Mouse (Mus musculus): ENCODE results near the gene Ifitm2. TPM values are rescaled to one million over a fixed set of nuclear protein-coding genes. Genes with fewer than 3 reads are reported as not detected.

Gene Ifitm2
- polyA plus RNA-seq, 2 experiments from 2014 or later = 94.1 to 101 TPM

Other genes starting within 250 kb of the Ifitm2 start
- under 1 TPM in 1 of 2 experiments, not detected in 1; 0.21 TPM for gene Cyp2e1, start 192.2 kb downstream of the Ifitm2 start, polyA plus RNA-seq (2017; shearing (Covaris generic))
- under 1 TPM; 0.33 to 0.38 TPM for gene Syce1, start 168.1 kb downstream of the Ifitm2 start, polyA plus RNA-seq (2017; shearing (Covaris generic))
- under 1 TPM; 0.13 to 0.23 TPM for gene Zfp941, start 133.8 kb downstream of the Ifitm2 start, polyA plus RNA-seq (2017; shearing (Covaris generic))
- gene Urah, start 121.0 kb downstream of the Ifitm2 start, polyA plus RNA-seq (2017; shearing (Covaris generic)) = not detected
- not detected for gene Scgb1c1, start 110.4 kb downstream of the Ifitm2 start, polyA plus RNA-seq (2017; shearing (Covaris generic))
- gene Odf3, start 108.2 kb downstream of the Ifitm2 start, polyA plus RNA-seq (2017; shearing (Covaris generic)) = not detected
- not detected for gene Gm45785, start 99.7 kb downstream of the Ifitm2 start, polyA plus RNA-seq (2017; shearing (Covaris generic))
- gene Ric8a, start 99.0 kb downstream of the Ifitm2 start, polyA plus RNA-seq (2017; shearing (Covaris generic)) = 10 to 100 TPM; 51.6 to 57.0 TPM
- gene Bet1l, start 98.4 kb downstream of the Ifitm2 start, polyA plus RNA-seq (2017; shearing (Covaris generic)) = 10 to 100 TPM; 33.1 to 48.2 TPM
- 100 to 1,000 TPM; 110 to 160 TPM for gene Psmd13, start 74.0 kb downstream of the Ifitm2 start, polyA plus RNA-seq (2017; shearing (Covaris generic))
- gene Sirt3, start 73.7 kb downstream of the Ifitm2 start, polyA plus RNA-seq (2017; shearing (Covaris generic)) = 1 to 10 TPM; 5.9 to 8.0 TPM
- not detected for gene Cox8b, start 55.5 kb downstream of the Ifitm2 start, polyA plus RNA-seq (2017; shearing (Covaris generic))
- gene Nlrp6, start 35.1 kb downstream of the Ifitm2 start, polyA plus RNA-seq (2017; shearing (Covaris generic)) = not detected
- 10 to 100 TPM; 15.2 to 15.6 TPM for gene Pgghg, start 14.6 kb downstream of the Ifitm2 start, polyA plus RNA-seq (2017; shearing (Covaris generic))
- gene Ifitm5, start 5.7 kb downstream of the Ifitm2 start, polyA plus RNA-seq (2017; shearing (Covaris generic)) = not detected
- not detected for gene Gm45717, start 50 bp downstream of the Ifitm2 start, polyA plus RNA-seq (2017; shearing (Covaris generic))
- gene Ifitm1, start 11.2 kb upstream of the Ifitm2 start, polyA plus RNA-seq (2017; shearing (Covaris generic)) = 1 to 10 TPM; 4.6 to 7.5 TPM
- 10 to 100 TPM; 17.0 to 23.4 TPM for gene Ifitm3, start 54.8 kb upstream of the Ifitm2 start, polyA plus RNA-seq (2017; shearing (Covaris generic))
- under 1 TPM; 0.70 to 0.92 TPM for gene Ifitm6, start 61.9 kb upstream of the Ifitm2 start, polyA plus RNA-seq (2017; shearing (Covaris generic))
- gene Gm17387, start 73.1 kb upstream of the Ifitm2 start, polyA plus RNA-seq (2017; shearing (Covaris generic)) = not detected
- 10 to 100 TPM in 1 of 2 experiments, 1 to 10 TPM in 1; 6.4 to 11.9 TPM for gene B4galnt4, start 105.1 kb upstream of the Ifitm2 start, polyA plus RNA-seq (2017; shearing (Covaris generic))
- 100 to 1,000 TPM; 365 to 380 TPM for gene Pkp3, start 122.2 kb upstream of the Ifitm2 start, polyA plus RNA-seq (2017; shearing (Covaris generic))
- 100 to 1,000 TPM; 163 to 179 TPM for gene Sigirr, start 144.6 kb upstream of the Ifitm2 start, polyA plus RNA-seq (2017; shearing (Covaris generic))
- gene Ano9, start 161.8 kb upstream of the Ifitm2 start, polyA plus RNA-seq (2017; shearing (Covaris generic)) = not detected
- 1 to 10 TPM; 5.2 to 5.3 TPM for gene Ptdss2, start 166.4 kb upstream of the Ifitm2 start, polyA plus RNA-seq (2017; shearing (Covaris generic))
- gene Rnh1, start 216.9 kb upstream of the Ifitm2 start, polyA plus RNA-seq (2017; shearing (Covaris generic)) = 100 to 1,000 TPM; 117 to 127 TPM
- gene Hras, start 238.0 kb upstream of the Ifitm2 start, polyA plus RNA-seq (2017; shearing (Covaris generic)) = 1 to 10 TPM; 1.7 to 4.7 TPM
- 1 to 10 TPM; 1.4 to 1.9 TPM for gene Lrrc56, start 238.2 kb upstream of the Ifitm2 start, polyA plus RNA-seq (2017; shearing (Covaris generic))